Mouse (Mus musculus): ENCODE data around the gene Bbs2. TPM values are rescaled to one million over a fixed set of nuclear protein-coding genes. Genes with fewer than 3 reads are reported as not detected.

Gene Bbs2
- polyA plus RNA-seq, 1 experiment from 2014 or later: 22.0 TPM

DNA sequence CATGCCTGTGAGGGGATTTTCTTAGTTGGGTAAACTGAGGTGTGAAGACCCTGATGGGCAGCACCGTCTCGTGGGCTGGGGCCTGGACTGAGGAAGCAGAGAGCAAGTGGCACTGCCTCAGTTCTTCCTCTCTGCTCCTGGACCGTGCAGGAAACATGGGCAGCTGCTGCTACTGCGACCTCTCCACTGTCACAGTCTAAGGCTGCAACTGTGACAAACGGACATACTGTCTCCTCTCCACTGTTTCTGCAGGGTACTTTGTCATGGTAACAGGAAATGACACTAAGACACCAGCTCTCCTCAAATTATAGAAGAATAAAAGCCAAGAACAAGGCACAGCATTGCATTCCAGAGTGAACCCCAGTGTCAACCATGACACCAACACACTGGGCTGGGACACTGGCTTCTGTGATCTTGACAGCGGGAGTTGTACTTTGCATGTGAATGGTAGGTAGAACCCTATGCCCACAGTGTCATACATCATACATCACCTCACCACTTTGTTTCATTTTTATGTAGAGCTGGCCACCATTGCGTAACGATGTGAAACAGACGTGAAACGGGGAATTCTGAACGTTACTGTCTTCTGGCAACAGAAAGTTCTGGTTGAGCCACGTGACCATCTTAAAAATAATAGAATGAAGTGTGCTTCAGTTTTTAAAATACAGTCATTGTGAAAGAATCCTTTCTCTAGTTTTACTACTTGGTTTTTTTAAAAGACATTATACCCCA lies 22.1 kb downstream of the Bbs2 start:
- H3K4me2 ChIP-seq (ENCODE audit: low read length): no peak overlapping the region
- H3K27ac ChIP-seq (ENCODE audit: low read length): no peak overlapping the region
- no peaks in the 10 kb centered on the region for H3K9me3 ChIP-seq (replicated peaks; ENCODE audit: control insufficient read depth, low read length, poor library complexity, severe bottlenecking)
- no peak for ATAC-seq
- no peaks in the 10 kb centered on the region for H3K4me1 ChIP-seq (ENCODE audit: control insufficient read depth, insufficient read depth, low read length)
- no peak overlapping the region for H3K4me3 ChIP-seq (ENCODE audit: low read depth, low read length)
- WGBS: 81% methylated on average over 12 of the region's 12 CpGs
- H3K9ac ChIP-seq (ENCODE audit: low read depth, low read length): no peak overlapping the region
- H3K27me3 ChIP-seq (ENCODE audit: control insufficient read depth, insufficient read depth, low read depth, low read length): no peaks in the 10 kb centered on the region
- peaks cover 17% of the 10 kb centered on the region for H3K36me3 ChIP-seq (ENCODE audit: control insufficient read depth, insufficient read depth, low read length)

DNA sequence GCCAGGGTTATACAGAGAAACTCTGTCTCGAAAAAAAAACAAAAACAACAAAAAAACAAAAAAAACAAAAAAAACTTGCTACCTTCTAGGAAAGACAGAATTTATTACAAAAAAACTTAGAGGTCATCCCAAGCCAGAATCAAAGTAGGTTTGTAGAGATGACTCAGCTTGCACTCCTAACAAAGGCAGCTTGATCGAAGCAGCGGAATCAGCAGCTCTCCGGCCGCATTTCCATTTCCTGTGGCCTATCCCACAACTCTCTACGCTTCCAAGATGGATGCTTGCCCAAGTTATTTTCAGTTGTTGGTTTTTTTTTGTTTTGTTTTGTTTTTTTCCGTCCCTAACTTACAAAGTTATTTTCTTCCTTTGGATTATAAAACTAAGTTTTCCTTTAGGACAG lies 29.9 kb downstream of the Bbs2 start:
- WGBS: 94% methylated on average over 7 of the region's 7 CpGs
- Histone ChIP-seq H3K4me3 (ENCODE audit: low read depth, low read length) (no peak overlapping the region), H3K4me2 (ENCODE audit: low read length) (no peak overlapping the region), H3K36me3 (ENCODE audit: control insufficient read depth, insufficient read depth, low read length) (peaks cover 25% of the 10 kb centered on the region), H3K27ac (ENCODE audit: low read length) (no peak overlapping the region), H3K9ac (ENCODE audit: low read depth, low read length) (no peak overlapping the region), H3K27me3 (ENCODE audit: control insufficient read depth, insufficient read depth, low read depth, low read length) (no peaks in the 10 kb centered on the region), H3K9me3 (replicated peaks; ENCODE audit: control insufficient read depth, low read length, poor library complexity, severe bottlenecking) (no peaks in the 10 kb centered on the region), H3K4me1 (ENCODE audit: control insufficient read depth, insufficient read depth, low read length) (no peaks in the 10 kb centered on the region)
- no peak for ATAC-seq

DNA sequence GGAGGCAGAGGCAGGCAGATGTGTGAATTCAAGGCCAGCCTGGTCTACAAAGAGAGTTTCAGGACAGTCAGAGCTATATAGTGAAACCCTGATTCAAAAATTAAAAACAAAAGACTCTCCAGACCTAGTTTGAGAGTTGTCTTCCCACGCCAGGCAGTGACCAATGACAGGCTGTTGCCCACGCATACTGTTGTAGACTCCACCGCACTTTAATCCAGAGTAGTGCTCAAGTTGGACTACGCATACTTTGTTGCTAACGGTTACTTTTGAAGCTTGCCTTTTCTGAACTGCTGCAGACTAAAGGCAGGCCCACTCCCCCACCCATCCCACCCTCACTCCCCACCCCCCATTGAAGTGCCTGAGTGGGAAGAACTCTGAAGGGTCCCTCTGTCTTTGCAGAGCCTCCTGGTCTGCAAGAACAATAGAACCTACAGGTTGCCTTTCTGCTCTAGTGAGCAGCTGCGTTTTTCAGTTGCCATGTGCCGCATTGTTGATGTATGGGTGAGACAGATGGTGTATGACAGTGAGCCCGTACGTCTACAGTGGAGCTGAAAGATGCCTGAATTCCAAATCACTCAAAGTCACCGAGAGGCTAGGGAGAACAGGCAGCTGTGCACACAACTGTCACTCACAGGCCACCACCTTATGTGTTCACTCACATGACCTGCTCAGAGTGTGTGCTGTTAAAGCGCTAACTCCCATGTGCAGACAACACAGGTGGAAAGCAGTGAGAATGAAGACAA lies 32.4 kb downstream of the Bbs2 start:
- H3K4me2 ChIP-seq (ENCODE audit: low read length): no peak overlapping the region
- no peaks in the 10 kb centered on the region for H3K27me3 ChIP-seq (ENCODE audit: control insufficient read depth, insufficient read depth, low read depth, low read length)
- ATAC-seq: peak; percentile 66
- peaks cover 30% of the 10 kb centered on the region for H3K36me3 ChIP-seq (ENCODE audit: control insufficient read depth, insufficient read depth, low read length)
- no peak overlapping the region for H3K4me3 ChIP-seq (ENCODE audit: low read depth, low read length)
- no peak overlapping the region for H3K9ac ChIP-seq (ENCODE audit: low read depth, low read length)
- no peaks in the 10 kb centered on the region for H3K4me1 ChIP-seq (ENCODE audit: control insufficient read depth, insufficient read depth, low read length)
- H3K27ac ChIP-seq (ENCODE audit: low read length): no peak overlapping the region
- no peaks in the 10 kb centered on the region for H3K9me3 ChIP-seq (replicated peaks; ENCODE audit: control insufficient read depth, low read length, poor library complexity, severe bottlenecking)
- WGBS: 18% methylated on average over 11 of the region's 11 CpGs

DNA sequence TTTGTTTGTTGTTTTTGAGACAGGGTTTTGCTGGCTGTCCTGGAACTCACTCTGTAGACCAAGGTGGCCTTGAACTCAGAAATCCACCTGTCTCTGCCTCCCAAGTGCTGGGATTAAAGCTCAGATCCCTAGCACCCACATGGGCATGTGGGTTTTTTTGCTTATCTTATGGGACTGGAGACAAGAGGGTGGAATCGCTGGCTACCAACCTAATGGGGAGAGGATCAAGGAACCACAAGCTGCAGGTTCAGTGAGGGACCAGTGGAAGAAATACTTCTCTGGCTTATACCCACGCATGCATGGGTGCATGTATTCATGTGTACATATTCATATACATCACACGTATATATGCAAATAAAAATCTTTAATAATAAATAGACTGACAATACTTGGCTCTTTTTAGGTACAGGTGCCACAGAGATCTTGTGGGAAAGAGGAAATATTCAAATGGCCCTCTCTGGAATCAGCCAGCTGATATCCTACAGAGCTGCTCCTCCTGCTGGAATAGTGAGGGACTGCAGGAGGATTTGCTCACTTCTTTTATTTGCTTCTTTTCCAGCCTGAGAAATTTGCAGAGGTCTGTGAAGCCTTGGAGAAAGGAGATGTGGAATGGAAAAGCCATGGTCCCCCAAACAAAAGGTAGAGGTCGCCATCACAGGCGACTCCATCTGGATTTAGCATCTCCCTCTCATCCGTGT lies 41.4 kb downstream of the Bbs2 start:
- ATAC-seq: 0 out of 2 replicates have a peak, but pooled peaks have one; percentile 36
- Histone ChIP-seq H3K27me3 (ENCODE audit: control insufficient read depth, insufficient read depth, low read depth, low read length) (no peaks in the 10 kb centered on the region), H3K9me3 (replicated peaks; ENCODE audit: control insufficient read depth, low read length, poor library complexity, severe bottlenecking) (no peaks in the 10 kb centered on the region), H3K36me3 (ENCODE audit: control insufficient read depth, insufficient read depth, low read length) (peaks cover 28% of the 10 kb centered on the region), H3K9ac (ENCODE audit: low read depth, low read length) (no peak overlapping the region), H3K4me2 (ENCODE audit: low read length) (no peak overlapping the region), H3K4me1 (ENCODE audit: control insufficient read depth, insufficient read depth, low read length) (no peaks in the 10 kb centered on the region), H3K27ac (ENCODE audit: low read length) (no peak overlapping the region), H3K4me3 (ENCODE audit: low read depth, low read length) (no peak overlapping the region)
- 63% methylated on average over 6 of the region's 6 CpGs for WGBS

DNA sequence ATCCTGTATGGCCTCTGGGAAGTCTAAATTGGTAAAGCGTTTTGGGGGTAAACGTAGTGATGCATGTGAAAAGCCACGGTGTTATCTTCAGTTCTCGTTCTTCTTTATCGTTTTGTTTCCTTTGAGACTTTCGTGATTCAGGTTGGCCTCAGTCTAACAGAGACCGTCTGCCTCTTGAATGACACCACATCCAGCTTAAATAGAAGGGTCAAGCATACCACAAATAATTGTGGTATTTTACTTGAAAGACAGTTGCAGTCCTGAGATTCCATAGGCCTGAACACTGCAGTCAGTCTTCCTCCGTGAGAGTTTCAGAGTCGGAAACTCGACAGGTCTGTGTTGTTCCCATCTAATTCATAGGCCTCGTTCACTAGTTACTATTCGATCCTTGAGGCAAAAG lies 46.0 kb downstream of the Bbs2 start:
- no peaks in the 10 kb centered on the region for H3K4me1 ChIP-seq (ENCODE audit: control insufficient read depth, insufficient read depth, low read length)
- H3K4me2 ChIP-seq (ENCODE audit: low read length): no peak overlapping the region
- no peak overlapping the region for H3K9ac ChIP-seq (ENCODE audit: low read depth, low read length)
- H3K4me3 ChIP-seq (ENCODE audit: low read depth, low read length): no peak overlapping the region
- no peaks in the 10 kb centered on the region for H3K9me3 ChIP-seq (replicated peaks; ENCODE audit: control insufficient read depth, low read length, poor library complexity, severe bottlenecking)
- peaks cover 12% of the 10 kb centered on the region for H3K36me3 ChIP-seq (ENCODE audit: control insufficient read depth, insufficient read depth, low read length)
- 92% methylated on average over 12 of the region's 12 CpGs for WGBS
- no peak overlapping the region for H3K27ac ChIP-seq (ENCODE audit: low read length)
- ATAC-seq: no peak
- H3K27me3 ChIP-seq (ENCODE audit: control insufficient read depth, insufficient read depth, low read depth, low read length): no peaks in the 10 kb centered on the region

DNA sequence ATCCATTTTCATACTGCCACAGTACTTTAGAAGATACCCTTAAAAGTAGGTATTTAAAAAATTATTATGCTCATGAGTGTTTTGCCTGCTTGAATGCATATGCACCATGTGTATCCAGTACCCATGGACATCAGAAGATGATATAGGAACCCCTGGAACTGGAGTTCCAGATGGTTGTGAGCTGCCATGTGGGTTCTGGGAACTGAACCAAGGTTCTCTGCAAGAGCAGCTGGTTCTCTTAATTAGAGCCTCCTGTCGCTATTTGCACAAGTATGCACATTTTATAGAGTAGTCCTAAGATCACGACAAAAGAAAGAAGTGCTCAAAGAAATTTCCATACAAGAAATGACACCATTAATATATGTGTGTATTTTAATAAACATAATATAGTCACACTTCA lies 50.9 kb downstream of the Bbs2 start:
- Histone ChIP-seq H3K4me3 (ENCODE audit: low read depth, low read length) (no peak overlapping the region), H3K27ac (ENCODE audit: low read length) (no peak overlapping the region), H3K9ac (ENCODE audit: low read depth, low read length) (no peak overlapping the region), H3K9me3 (replicated peaks; ENCODE audit: control insufficient read depth, low read length, poor library complexity, severe bottlenecking) (no peaks in the 10 kb centered on the region), H3K36me3 (ENCODE audit: control insufficient read depth, insufficient read depth, low read length) (peaks cover 5% of the 10 kb centered on the region; the same call in 1 of the 2 replicates), H3K4me2 (ENCODE audit: low read length) (no peak overlapping the region), H3K27me3 (ENCODE audit: control insufficient read depth, insufficient read depth, low read depth, low read length) (no peaks in the 10 kb centered on the region), H3K4me1 (ENCODE audit: control insufficient read depth, insufficient read depth, low read length) (no peaks in the 10 kb centered on the region)
- ATAC-seq: no peak
- WGBS: 90% methylated on average over 2 of the region's 2 CpGs

DNA sequence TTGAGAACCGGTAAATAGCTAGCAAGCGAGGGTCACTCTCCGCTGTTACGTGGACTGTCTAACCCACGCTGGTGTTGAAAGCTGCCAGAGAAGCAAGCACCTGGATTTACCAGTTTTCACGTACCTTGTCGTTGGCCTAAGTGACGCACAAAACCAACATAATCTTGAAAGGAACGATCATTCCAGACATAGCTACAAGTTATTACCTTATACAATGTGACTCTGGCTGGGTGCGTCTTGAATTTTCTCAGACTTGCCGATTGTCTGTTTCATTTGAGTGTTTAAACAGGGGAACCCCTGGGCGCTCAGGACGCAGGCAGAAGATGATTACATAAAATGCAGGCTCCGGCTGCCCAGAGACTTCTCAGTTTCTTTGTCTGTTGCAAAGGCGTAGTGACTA lies 60.9 kb downstream of the Bbs2 start:
- H3K4me1 ChIP-seq (ENCODE audit: control insufficient read depth, insufficient read depth, low read length): peaks cover 39% of the 10 kb centered on the region
- WGBS: 8% methylated on average over 15 of the region's 15 CpGs
- no peaks in the 10 kb centered on the region for H3K36me3 ChIP-seq (ENCODE audit: control insufficient read depth, insufficient read depth, low read length)
- H3K27me3 ChIP-seq (ENCODE audit: control insufficient read depth, insufficient read depth, low read depth, low read length): no peaks in the 10 kb centered on the region
- no peaks in the 10 kb centered on the region for H3K9me3 ChIP-seq (replicated peaks; ENCODE audit: control insufficient read depth, low read length, poor library complexity, severe bottlenecking)
- H3K27ac ChIP-seq (ENCODE audit: low read length): peak overlapping the region; percentile 80; the same call in 1 of the 2 replicates
- peak overlapping the region; percentile 79 for H3K9ac ChIP-seq (ENCODE audit: low read depth, low read length)
- peak overlapping the region; percentile 85 for H3K4me3 ChIP-seq (ENCODE audit: low read depth, low read length)
- no peak for ATAC-seq
- H3K4me2 ChIP-seq (ENCODE audit: low read length): peak overlapping the region; percentile 84

DNA sequence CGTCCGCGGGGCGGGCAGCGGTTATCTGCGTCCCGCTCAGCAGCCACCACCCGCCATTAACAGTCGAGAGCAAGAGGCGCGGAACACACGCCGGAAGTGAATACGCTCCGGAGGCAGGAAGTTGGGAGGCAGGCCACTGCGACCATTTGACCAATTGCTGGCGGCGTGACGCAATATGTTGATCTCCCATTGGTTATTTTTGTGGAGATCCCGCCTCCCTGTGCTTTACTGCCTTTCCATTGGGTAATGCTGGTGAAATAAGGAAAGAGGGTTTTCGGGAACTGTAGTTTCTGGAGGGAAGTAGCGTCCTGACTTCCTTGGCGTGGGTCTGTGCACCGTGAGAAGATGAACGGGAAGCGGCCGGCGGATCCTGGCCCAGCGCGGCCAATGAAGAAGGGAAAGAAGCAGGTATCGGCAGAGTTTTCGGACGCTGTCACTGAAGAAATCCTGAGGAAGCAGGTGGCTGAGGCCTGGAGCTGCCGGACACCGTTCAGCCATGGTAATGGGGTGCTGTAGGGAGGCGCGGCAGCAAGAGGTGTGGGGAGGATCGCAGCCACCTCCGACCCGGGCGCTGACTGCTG lies 61.7 kb downstream of the Bbs2 start, which contains the start of the genes Nudt21 and Ogfod1:
TSS of gene Nudt21 (minus strand) at position 88 of the 581 bp plus-strand sequence.
TSS of gene Ogfod1 (plus strand) at position 255 of the 581 bp plus-strand sequence.
- peak within 1 kb of the TSS; percentile 82 for H3K27ac ChIP-seq (ENCODE audit: low read length)
- peak within 1 kb of the TSS; percentile 85 for H3K4me3 ChIP-seq (ENCODE audit: low read depth, low read length)
- ATAC-seq: peak; percentile 98
- H3K9me3 ChIP-seq (replicated peaks; ENCODE audit: control insufficient read depth, low read length, poor library complexity, severe bottlenecking): no peaks in the 10 kb centered on the region
- WGBS: under 1% methylated on average over 36 of the region's 41 CpGs
- peak within 1 kb of the TSS; percentile 93 for H3K4me2 ChIP-seq (ENCODE audit: low read length)
- no peaks in the 10 kb centered on the region for H3K27me3 ChIP-seq (ENCODE audit: control insufficient read depth, insufficient read depth, low read depth, low read length)
- peaks cover 39% of the 10 kb centered on the region for H3K4me1 ChIP-seq (ENCODE audit: control insufficient read depth, insufficient read depth, low read length)
- peak within 1 kb of the TSS; percentile 79 for H3K9ac ChIP-seq (ENCODE audit: low read depth, low read length)
- no peaks in the 10 kb centered on the region for H3K36me3 ChIP-seq (ENCODE audit: control insufficient read depth, insufficient read depth, low read length)

Data from midbrain, embryonic 16.5 days (tissue).